ENCODE assay signal across 10 mouse cellular contexts in genomic region chr4:123819093-123819610, GRCm38 (mm10). TPM values are rescaled to one million over a fixed set of nuclear protein-coding genes. Genes with fewer than 3 reads are reported as not detected.
DNase-seq lines count a peak whose midpoint lies in the region; ATAC-seq and TF ChIP-seq lines count a peak whose summit lies in the region.
"Had no signal": no experiment of that assay in that cellular context is flagged by ENCODE, and none has a peak within 500 bp of the region (broad histone marks: within the 10 kb centered on the region; RNA-seq: fewer than 3 reads in every experiment).

No protein-coding gene starts in this region.

- H3K4me3 ChIP-seq in kidney, embryonic 15.5 days (replicated peaks) = no peak overlapping the region
- H3K4me3 ChIP-seq in cortical plate, adult 2 months (ENCODE audit: insufficient read depth, low read length) = no peak overlapping the region
- no peak overlapping the region for H3K4me3 ChIP-seq in midbrain, embryonic 11.5 days (ENCODE audit: low read depth, low read length)
- H3K4me3 ChIP-seq: myocyte had no signal

- TF ChIP-seq CTCF in cortical plate, adult 2 months (IDR thresholded peaks at IDR 0.05; ENCODE audit: extremely low read depth, insufficient read depth, low read length) = peak; percentile 62

- no peaks in the 10 kb centered on the region for H3K27me3 ChIP-seq in kidney, embryonic 15.5 days
- H3K27me3 ChIP-seq in midbrain, embryonic 11.5 days (ENCODE audit: control insufficient read depth, insufficient read depth, low read length) = no peaks in the 10 kb centered on the region

- no peaks in the 10 kb centered on the region for H3K9me3 ChIP-seq in kidney, embryonic 15.5 days (replicated peaks)
- H3K9me3 ChIP-seq in midbrain, embryonic 11.5 days (ENCODE audit: control insufficient read depth, low read length) = no peaks in the 10 kb centered on the region

- H3K27ac ChIP-seq in kidney, embryonic 15.5 days = no peak overlapping the region
- H3K27ac ChIP-seq in cortical plate, adult 2 months (ENCODE audit: insufficient read depth, low read length) = no peak overlapping the region
- no peak overlapping the region for H3K27ac ChIP-seq in midbrain, embryonic 11.5 days (ENCODE audit: low read depth, low read length)

- TF ChIP-seq POLR2A in cortical plate, adult 2 months (IDR thresholded peaks at IDR 0.05; ENCODE audit: extremely low read depth, insufficient read depth, low read length) = no peak

- no peak overlapping the region for H3K4me2 ChIP-seq in kidney, embryonic 15.5 days
- no peak overlapping the region for H3K4me2 ChIP-seq in midbrain, embryonic 11.5 days

- 50% methylated on average over 4 of the region's 4 CpGs for WGBS in kidney, embryonic 15.5 days
- 44% methylated on average over 4 of the region's 4 CpGs for WGBS in midbrain, embryonic 11.5 days

- ATAC-seq in kidney, embryonic 15.5 days (replicated peaks; ENCODE audit: low FRiP score) = no peak
- no peak for ATAC-seq in midbrain, embryonic 11.5 days (ENCODE audit: low FRiP score)

- no peak overlapping the region for H3K9ac ChIP-seq in kidney, embryonic 15.5 days
- no peak overlapping the region for H3K9ac ChIP-seq in midbrain, embryonic 11.5 days (ENCODE audit: low read length)

- H3K4me1 ChIP-seq in kidney, embryonic 15.5 days = peaks cover 8% of the 10 kb centered on the region
- H3K4me1 ChIP-seq in cortical plate, adult 2 months (ENCODE audit: control insufficient read depth, insufficient read depth, low read length) = no peaks in the 10 kb centered on the region
- H3K4me1 ChIP-seq in midbrain, embryonic 11.5 days (ENCODE audit: control insufficient read depth, insufficient read depth, low read length) = no peaks in the 10 kb centered on the region

- H3K36me3 ChIP-seq in kidney, embryonic 15.5 days = no peaks in the 10 kb centered on the region
- no peaks in the 10 kb centered on the region for H3K36me3 ChIP-seq in midbrain, embryonic 11.5 days (ENCODE audit: control insufficient read depth, insufficient read depth, low read length)

- peak; percentile 21 for DNase-seq in kidney, postnatal 10 days
- DNase-seq in ES-CJ7 (ENCODE audit: low read depth, low spot score) = peak; percentile 79
- peak; percentile 91 for DNase-seq in midbrain, embryonic 11.5 days (ENCODE audit: low spot score, missing footprints)
- no peak for DNase-seq in spleen, adult 18-20 months
- DNase-seq in heart, adult 8-10 months (ENCODE audit: low spot score) = no peak

RNA-seq across cellular contexts. Expression of gene Rhbdl2, which starts 31.5 kb away (rescaled TPM):
- 5.7 and 6.3 TPM in 2 replicates for polyA plus RNA-seq in kidney, embryonic 15.5 days (2015; fragmentation: Nextera tagmentation; extraction: Ambion mirVana)
- 1.3 TPM in 2 replicates for polyA plus RNA-seq in cortical plate, adult 2 months (2012; rRNA removed)
- polyA plus RNA-seq in midbrain, embryonic 11.5 days (2014; fragmentation: Nextera tagmentation; extraction: Ambion mirVana) = 0.30 and 0.44 TPM in 2 replicates
- under 1 TPM in 1 of 4 experiments, not detected in 3; 0.69 TPM for total RNA-seq in heart, adult 8-10 months (2022)

RNA-seq across cellular contexts. Expression of gene 4933427I04Rik, which starts 40.3 kb away (rescaled TPM):
- polyA plus RNA-seq in kidney, embryonic 15.5 days (2015; fragmentation: Nextera tagmentation; extraction: Ambion mirVana) = 0.17 TPM in 1 of 2 replicates, not detected in the other
- polyA plus RNA-seq in cortical plate, adult 2 months (2012; rRNA removed) = not detected in 2 replicates
- 0.10 TPM in 1 of 2 replicates, not detected in the other for polyA plus RNA-seq in midbrain, embryonic 11.5 days (2014; fragmentation: Nextera tagmentation; extraction: Ambion mirVana)
- total RNA-seq in heart, adult 8-10 months (2022) = not detected
- total RNA-seq: adrenal gland, postnatal 4 days; layer of hippocampus, adult 8-10 months had no signal
- polyA plus RNA-seq: myocyte had no signal

Comparison
In these comparisons a context has a peak if more than half of its experiments do, and no peak if none do; other contexts are left out.
1. DNase-seq: peak in kidney, postnatal 10 days (single experiment), ES-CJ7 (single experiment) and midbrain, embryonic 11.5 days (single experiment); none in spleen, adult 18-20 months (0 of 2) and heart, adult 8-10 months (single experiment).